Mouse (Mus musculus): ENCODE measurements at regions not wholly inside any gene's neighbourhood (a gene's known extent, or its start where the extent isn't known, plus 50 kb on each side); places are given as distances from the start of the nearest gene placed in this dataset.

DNA sequence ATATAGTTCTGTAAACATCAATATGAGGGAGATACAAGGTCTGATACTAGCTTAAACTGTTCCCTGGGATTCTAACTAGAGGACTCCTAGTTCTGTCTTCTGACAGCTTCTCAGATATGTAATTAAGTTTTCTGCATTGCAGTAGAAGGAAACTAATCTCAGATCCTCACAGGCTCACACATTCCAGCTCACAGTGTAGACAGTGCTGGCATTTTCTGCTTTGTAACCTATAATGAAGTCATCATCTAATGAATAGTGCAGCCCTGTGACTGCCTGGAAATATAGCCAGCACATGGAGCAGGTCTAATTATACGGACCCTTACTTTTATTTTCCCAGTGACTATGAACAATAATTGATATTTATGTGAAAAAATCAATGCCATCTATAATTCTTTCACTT, 331.2 kb upstream of the Celf2 start:
- DNase-seq (ENCODE audit: low spot score in 2 of 2) = peak in 1 of 2 experiments; percentile 8
- intact Hi-C loops (cut with DNase I) = no loop called here

DNA sequence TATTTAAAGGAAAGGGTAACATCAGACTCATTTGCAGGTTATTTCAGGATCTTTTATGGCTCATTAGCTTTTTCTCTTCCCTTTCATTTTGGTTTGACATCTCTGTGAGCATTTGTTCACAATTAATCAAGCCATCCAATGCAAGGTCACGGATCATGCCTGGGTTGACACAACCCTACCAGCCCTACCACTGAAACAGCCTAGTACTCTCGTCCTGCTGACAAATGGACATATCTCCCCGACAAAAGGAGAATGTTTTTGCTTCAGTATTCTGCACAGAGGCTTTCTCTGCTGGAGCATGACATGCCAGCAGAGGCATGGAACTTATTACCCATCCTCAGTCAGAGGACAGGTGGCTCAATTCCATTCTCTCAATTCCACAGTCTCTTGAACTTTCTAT, 328.5 kb upstream of the Celf2 start:
- intact Hi-C loops (cut with DNase I) = no loop called here
- no peak for DNase-seq (ENCODE audit: low spot score in 2 of 2)

DNA sequence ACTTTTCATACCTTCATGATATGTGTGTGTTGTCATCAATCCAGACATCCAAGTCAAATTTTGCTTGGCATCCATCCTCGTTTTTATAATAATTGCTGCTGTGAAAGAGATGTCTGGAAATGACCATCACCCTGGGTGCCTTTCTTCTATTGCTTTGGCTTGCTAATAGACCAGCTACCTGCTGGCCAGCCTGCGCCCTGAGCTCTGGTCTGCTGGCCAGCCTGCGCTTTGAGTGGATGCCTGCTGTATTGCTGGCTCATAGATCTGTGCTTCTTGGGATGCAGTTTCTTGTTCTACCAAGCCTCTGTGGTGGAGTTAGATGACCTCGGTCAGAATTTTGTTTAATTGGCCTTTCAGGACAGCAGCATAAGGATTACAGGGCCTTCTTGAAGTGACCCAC, 321.9 kb upstream of the Celf2 start:
- no peak for DNase-seq (ENCODE audit: low spot score in 2 of 2)
- intact Hi-C loops (cut with DNase I) = no loop called here

DNA sequence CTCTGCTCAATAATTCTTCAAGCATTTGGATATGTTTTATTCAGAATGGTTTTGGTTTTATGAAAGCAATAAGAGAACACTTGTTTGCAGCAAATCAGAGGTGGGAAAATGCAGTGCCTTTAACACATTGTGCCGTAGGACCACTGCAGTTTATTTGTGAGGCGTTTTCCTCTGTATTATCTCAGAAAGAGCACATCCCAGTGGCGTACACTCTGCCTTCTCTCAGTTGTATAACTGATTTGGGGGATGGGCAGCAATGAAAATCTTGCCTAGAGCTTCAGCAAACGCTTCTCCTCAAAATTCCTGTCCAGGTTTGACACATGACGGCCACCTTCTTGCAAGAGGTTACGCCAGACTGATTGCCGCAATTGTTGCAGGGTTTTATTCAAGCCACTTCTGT, 316.9 kb upstream of the Celf2 start:
- DNase-seq (ENCODE audit: low spot score in 2 of 2) = peak; percentile 12 to 13
- intact Hi-C loops (cut with DNase I) = no loop called here

DNA sequence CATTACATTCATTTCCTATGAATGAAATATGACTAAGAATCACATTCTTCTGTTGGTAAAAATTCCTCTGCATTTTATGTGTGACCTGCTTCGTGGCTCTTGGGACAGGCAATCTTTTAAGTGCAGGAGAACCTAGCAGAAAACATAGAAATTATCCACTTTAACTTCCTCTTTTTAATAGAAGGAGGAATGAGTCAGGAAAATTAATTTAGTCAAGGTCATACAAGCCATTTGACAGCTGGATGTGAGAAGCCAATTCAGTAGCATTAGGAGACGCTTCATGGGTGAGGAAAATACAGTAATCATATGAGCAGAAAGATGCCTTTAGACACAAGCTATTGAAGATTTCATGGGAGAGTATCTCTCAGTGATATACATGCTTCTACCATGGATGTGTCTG, 287.1 kb upstream of the Celf2 start:
- intact Hi-C loops (cut with DNase I) = no loop called here
- no peak for DNase-seq (ENCODE audit: low spot score in 2 of 2)

DNA sequence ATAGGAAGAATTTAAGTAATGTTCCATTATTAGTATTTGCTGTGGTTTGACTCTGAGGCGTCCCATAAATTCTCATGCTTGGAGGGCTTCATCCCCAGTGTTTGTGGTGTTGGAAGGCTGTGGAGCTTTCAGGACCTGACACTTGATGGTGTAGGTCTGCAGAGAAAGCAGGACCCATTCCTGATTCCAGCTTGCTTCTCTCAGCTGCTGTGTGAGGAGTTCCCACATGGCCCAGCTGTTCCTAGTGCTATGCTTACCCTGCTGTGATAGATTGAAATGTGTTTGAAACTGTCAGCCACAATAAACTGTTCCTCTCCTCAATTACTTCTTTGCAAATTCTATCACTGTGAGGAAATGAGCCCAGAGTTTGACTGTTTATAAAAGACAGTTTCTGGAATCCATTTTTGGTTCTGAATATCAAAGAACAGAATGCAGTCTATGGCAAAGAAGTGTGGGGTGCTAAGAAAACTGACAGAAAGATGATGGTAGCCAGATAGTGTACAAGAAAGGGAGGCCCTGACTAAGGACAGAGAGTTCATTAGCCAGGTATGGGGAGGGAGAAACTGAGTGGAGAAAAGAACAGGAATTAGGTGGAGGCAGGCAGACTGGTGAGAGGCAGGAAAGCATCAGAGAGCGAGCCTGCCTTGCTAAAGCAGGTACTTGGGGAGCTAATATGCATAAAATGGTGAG, 283.2 kb upstream of the Celf2 start:
- intact Hi-C loops (cut with DNase I) = no loop called here
- peak; percentile 15 for DNase-seq (ENCODE audit: low spot score in 2 of 2)

DNA sequence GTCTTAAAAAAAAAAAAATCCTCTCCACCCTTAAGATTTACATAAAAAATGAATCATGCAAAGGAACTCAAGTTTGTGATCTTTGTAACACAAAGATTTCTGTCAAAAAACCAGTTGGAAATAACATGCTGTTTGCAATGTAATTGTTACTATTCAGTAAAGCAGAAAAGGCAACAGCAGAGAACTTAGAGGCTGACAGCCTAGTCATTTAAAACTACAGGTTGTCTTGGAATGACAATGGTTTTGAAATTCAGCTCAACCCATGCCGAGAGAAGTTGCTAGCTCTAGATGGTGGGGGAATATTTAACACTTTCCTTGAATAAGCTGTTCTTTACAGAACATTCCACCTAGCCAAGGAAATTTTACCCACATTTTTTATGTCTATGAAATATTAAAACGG, 269.2 kb upstream of the Celf2 start:
- intact Hi-C loops (cut with DNase I) = no loop called here
- no peak for DNase-seq (ENCODE audit: low spot score in 2 of 2)

DNA sequence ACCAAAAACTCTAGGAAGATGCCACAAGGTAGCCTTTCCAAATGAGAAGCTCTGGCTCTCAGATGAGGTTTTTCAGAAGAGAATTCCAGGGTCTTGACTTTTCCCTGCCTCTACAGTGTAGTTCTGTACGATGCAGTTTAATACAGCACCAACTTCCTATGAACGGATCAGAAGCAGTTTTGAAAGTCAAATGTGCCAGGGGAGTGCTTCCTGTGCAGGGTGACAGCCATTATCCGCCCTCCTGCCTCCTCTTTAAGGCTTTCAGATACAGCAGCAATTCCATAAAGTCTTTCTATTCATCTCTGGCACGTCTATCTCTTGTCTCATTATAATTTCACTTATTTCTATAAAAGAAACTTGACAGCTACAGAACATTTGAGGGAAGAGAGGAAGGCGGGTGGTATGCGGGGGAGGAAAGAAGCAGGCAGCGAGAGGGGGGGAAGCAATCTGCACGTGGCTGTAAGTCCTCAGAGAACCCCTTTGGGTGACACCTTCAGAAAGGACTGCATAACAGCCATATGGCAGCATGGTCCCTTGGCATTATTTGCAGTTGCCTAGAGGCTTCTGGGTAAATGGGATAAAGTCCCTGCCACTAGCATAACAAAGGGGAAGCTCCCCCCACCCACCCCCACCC, 224.9 kb upstream of the Celf2 start:
- intact Hi-C loops (cut with DNase I) = loop anchor here (10.0 kb wide), 1 partner anchor 291 kb away; no protein-coding TSS in a partner anchor
- DNase-seq (ENCODE audit: low spot score in 2 of 2) = peak; percentile 79 to 92

DNA sequence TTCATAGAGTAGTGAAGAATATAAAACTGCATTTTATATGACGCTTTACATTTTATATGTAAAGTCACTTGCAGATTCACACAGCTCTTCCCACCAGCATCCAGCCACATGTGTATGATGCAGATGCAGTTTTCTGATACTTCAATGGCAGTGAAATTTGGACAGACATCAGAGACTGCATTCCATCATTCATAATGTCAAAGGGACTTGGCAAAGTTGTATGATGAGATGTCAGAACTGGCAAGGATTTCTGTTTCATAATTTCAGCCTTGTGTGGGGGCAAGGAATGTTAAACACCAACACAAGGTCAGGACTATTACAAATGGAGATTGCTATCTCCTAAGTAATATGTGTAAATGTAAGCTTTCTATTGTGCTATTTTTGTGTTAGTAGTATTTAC, 221.6 kb upstream of the Celf2 start:
- no peak for DNase-seq (ENCODE audit: low spot score in 2 of 2)
- intact Hi-C loops (cut with DNase I) = loop anchor here (10.0 kb wide), 1 partner anchor 294 kb away; no protein-coding TSS in a partner anchor

DNA sequence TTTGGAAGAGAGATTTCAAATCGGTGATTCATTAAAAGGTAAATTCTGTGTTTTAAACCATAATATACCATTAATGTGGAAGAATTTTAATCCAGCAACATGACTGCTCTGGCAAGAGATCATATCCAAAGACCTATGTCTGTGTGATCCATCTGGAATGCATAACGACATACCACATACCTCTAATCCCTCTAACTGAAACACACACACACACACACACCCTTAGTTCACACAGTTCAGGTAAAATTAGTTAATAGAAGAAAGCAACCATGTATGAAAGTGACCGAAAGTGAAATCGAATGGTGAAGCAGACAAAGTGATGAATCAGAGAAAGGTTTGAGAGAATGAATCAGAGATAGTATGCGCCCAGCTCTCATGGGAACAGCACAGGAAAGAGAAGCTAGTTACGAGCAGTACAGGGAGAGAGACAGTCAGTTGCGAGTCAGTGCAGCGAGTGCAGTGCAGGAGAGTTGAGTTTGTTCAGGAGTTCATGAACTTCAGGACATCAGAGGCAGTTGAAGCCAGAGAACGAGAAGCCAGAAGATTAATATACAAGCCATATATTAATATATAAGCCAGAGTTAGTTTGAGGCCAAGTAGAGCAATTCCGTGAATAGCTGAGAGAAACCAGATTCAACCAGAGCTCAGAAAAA, 213.0 kb upstream of the Celf2 start:
- intact Hi-C loops (cut with DNase I) = no loop called here
- DNase-seq (ENCODE audit: low spot score in 2 of 2) = no peak

DNA sequence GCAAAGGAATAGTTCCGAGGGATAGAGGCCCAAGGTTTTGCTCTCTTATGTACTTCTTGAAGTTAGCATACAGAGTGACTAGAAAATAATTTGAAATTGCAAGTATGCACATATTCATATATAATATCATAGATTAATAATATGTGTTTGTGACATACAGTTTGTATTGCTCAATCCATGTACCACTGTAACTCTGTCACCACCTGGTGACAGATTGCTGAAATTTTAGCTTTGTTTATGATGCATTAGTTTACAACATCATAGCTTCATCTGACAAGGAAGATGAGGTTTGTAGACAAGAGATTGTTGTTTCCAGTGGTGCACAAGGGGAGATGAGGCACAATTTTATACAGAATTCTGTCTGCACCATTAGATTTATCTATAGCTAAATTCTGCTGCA, 201.7 kb upstream of the Celf2 start:
- intact Hi-C loops (cut with DNase I) = no loop called here
- no peak for DNase-seq (ENCODE audit: low spot score in 2 of 2)

DNA sequence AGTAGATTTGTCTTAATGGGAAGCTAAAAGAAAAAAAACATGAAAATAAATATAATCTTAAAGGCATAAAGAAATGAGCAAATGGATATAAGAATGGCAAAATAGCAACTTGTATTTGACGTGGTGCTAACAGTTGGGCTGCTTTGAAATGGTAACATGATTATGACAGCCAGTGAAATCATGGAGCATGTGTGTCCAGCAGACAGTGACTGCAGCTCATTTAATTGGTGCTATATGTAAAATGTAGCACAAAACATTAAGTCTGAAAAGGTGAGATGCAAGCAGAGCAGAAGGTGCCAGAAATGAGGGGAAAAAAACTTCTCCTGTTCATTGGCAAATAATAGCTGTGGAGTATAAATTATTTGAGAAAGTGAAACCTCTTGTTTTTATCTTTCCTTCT, 201.1 kb upstream of the Celf2 start:
- DNase-seq (ENCODE audit: low spot score in 2 of 2) = no peak
- intact Hi-C loops (cut with DNase I) = no loop called here

DNA sequence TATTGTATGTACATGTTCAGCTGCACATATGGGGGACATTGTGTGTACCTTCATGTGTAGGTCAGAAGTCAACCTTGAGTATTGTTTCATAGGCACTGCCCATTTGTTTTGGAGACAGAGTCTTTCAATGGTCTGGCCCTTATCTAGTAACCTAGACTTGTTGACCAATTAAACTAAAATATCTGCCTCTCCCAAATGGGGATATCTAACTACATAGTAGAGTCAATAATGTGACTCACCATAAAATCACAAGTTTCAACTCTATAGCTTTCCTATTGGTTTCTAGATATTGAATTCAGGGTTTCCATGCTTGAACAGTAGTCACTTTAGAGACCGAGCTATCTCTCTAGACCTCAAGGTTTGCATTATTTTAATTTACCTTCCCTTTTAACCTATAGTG, 174.0 kb upstream of the Celf2 start:
- intact Hi-C loops (cut with DNase I) = no loop called here
- no peak for DNase-seq (ENCODE audit: low spot score in 2 of 2)

DNA sequence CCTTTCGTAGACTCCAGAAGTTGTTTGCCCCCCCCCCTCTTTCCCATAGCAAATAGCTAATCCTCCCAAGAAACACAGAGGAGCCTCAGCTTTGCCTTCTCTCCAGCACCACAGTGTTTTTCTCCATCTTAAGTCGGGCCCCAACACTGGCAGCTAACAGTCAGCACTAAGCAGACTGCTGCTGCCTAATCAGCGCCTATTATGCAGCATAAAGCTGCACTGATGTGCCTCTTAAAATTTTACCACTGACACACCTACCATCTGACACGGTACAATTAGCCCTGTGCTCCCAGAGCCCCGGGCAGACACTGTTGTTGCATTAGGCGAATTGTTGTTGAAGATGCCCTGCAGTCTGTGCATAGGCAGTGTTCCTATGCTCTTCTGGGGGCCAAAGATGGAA, 131.5 kb upstream of the Celf2 start:
- no peak for DNase-seq (ENCODE audit: low spot score in 2 of 2)
- intact Hi-C loops (cut with DNase I) = no loop called here

DNA sequence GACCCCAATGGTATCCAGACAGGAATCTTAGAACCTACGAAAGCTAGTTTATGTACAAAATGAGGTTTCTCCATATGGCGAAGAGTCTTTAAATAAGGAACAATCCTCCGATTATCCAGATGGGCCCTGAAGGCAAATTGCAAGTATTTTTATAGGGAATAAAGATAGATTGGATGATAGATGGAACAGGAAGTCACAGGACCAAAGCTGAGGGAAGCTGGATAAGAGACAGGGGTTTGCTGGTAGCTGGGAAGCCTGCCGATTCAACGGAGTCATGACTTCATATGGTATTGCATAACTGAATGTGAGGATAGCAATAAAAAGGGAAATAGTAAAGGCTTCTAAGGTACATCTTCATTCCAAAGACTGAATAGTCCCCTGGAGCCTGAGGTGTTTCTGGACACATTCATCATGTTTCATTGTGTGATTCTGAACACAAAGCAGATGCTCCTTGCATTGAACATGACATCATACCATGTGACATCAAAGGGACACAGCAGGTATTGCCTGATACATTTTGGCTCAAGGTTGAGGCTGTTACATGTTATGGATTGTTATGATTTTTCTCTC, 113.4 kb upstream of the Celf2 start:
- intact Hi-C loops (cut with DNase I) = no loop called here
- peak in 1 of 2 experiments; percentile 4 for DNase-seq (ENCODE audit: low spot score in 2 of 2)

DNA sequence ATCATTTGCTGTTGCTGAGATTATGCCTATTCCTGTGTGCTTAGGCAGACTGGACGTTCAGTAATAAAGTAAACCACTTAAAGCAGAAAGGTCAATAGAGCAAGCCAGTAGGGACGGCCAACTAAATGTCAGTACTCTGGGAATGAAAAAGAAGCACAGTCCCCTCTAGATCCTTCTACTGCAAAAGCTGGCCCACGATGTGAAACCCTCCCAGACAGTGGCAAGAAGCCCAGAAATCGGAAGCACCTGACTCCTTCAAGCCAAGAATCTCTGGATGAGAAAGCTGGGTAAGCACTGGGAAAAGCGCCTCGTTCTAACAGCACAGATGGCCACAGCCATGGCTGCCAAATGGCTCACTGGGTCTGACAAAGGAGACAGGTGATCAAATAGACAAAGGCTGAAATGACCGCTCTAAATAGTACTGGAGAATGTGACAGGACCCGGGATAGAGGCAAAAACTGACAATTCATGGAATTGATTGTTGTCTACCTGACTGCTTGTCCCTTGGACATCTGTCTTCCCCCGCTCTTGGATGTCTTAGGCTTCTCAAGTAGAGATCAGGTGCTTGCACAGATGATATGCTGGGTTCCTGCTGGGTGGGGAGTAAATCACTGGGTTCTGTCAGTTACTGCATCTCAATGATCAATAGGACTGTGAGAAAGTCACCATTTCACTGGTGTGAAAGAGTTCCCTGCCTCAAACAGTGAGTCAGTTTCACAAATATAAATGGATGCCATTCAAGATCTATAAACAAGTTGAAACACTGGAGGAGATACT, 110.7 kb upstream of the Celf2 start:
- DNase-seq (ENCODE audit: low spot score in 2 of 2) = peak; percentile 57 to 66
- intact Hi-C loops (cut with DNase I) = no loop called here

DNA sequence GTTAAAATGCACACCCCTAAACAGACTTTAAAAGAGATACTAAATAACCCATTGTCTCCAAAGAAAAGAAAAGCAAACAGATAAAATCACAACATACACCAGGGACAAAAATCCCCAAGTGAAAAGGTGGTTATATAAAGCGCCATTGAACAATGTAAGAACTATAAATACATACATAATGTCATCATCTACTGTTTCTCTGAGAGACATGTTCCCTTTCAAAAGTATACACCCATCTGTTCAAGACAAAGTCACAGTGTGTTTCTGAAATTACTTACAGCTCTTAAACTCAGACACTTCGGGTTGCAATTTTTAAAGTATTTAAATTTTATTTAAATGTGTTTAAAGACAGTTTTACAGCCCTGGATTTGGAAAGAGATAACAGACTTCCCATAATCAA, 68.8 kb upstream of the Celf2 start:
- intact Hi-C loops (cut with DNase I) = no loop called here
- peak in 1 of 2 experiments; percentile 70 for DNase-seq (ENCODE audit: low spot score in 2 of 2)
